Mouse (Mus musculus) neural tube, postnatal 0 days (tissue): ENCODE results near the gene Vmn1r43. TPM values are rescaled to one million over a fixed set of nuclear protein-coding genes. Genes with fewer than 3 reads are reported as not detected.

Source experiments
- polyA plus RNA-seq: library from polyadenylated mRNA; unstranded; fragments of >200 nt; fragmentation: Nextera tagmentation; extraction: Ambion mirVana; gene quantifications from 2 replicates; pipeline ENCODE4 v1.2.1, GENCODE M21; 2015

The Vmn1r43 gene
- not detected in 2 replicates for polyA plus RNA-seq

DNA sequence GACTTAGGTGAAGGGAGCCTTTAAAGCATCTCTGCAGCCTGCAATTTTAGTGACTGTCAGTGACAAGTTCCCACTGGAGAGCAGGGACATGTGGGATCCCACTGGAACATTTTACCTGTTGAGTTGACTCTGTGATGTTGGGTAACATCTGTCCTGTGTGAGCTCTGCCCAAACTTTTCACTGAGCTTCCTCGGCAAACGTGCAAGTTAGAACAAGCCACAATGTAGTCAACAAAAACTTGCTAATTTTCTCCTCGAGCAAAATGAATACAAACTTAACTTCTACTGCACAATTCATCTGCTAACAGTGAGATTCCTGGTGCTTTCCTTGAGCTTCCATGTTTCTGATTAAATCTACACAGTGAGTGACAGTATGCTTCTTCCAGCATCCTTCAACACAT, at the start of gene Vmn1r43, which contains the start of gene Vmn1r42:
TSS of gene Vmn1r43 (minus strand) at position 101 of the 400 bp plus-strand sequence.
TSS of gene Vmn1r42 (minus strand) at position 101 of the 400 bp plus-strand sequence.

DNA sequence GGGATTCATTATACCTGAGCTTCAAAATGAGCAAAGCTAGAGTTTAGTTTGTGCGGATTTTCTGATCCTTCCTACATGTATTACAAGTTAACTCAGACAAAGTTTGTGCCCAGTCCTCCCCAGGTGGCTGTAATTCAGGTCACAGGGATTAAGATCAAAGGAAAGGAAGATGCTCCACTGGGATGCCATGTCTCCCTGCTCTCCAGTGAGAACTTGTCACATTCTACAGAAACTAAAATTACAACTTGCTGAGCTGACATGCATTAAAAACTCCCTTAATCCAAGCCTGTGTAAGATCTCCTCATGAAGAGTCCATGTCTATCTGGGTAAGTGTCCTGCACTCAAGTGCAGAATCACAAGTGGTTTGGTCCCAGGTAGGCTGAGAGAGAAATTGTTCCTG, 7.1 kb upstream of the Vmn1r43 start, which contains the start of gene Vmn1r44:
TSS of gene Vmn1r44 (plus strand) at position 301 of the 400 bp plus-strand sequence.

Other genes starting within 250 kb of the Vmn1r43 start
- 15.1 and 16.0 TPM in 2 replicates for gene Txnrd3, start 232.4 kb downstream of the Vmn1r43 start, polyA plus RNA-seq
- not detected in 2 replicates for gene Vmn1r40, start 168.9 kb downstream of the Vmn1r43 start, polyA plus RNA-seq
- gene Vmn1r41, start 135.6 kb downstream of the Vmn1r43 start, polyA plus RNA-seq: not detected in 2 replicates
- not detected in 2 replicates for gene Vmn1r42, start within 50 bp of the Vmn1r43 start, polyA plus RNA-seq
- gene Vmn1r44, start 7.2 kb upstream of the Vmn1r43 start, polyA plus RNA-seq: not detected in 2 replicates
- not detected in 2 replicates for gene Vmn1r45, start 64.2 kb upstream of the Vmn1r43 start, polyA plus RNA-seq
- gene Vmn1r46, start 92.9 kb upstream of the Vmn1r43 start, polyA plus RNA-seq: not detected in 2 replicates
- gene Vmn1r47, start 139.7 kb upstream of the Vmn1r43 start, polyA plus RNA-seq: not detected in 2 replicates
- not detected in 2 replicates for gene Vmn1r48, start 160.4 kb upstream of the Vmn1r43 start, polyA plus RNA-seq
- not detected in 2 replicates for gene Vmn1r49, start 202.1 kb upstream of the Vmn1r43 start, polyA plus RNA-seq
- gene Vmn1r50, start 225.0 kb upstream of the Vmn1r43 start, polyA plus RNA-seq: not detected in 2 replicates
- 0.10 TPM in 2 replicates for gene Vmn1r51, start 246.2 kb upstream of the Vmn1r43 start, polyA plus RNA-seq